Mouse (Mus musculus) retina, embryonic 14.5 days (tissue): Measurements from ENCODE around the gene Slc38a9.

Experiments used
- DNase-seq: peaks from one replicate; pipeline ENCODE4 v3.0.0-alpha.2; 2015; ENCODE audit warnings: low spot score

Slc38a9 gene

GRCm38 (mm10) chr13:112745936-112746694 is 85.6 kb downstream of the Slc38a9 start:
- no peak for DNase-seq

- DNase-seq: no peak
These were observed 86.1 kb downstream of the Slc38a9 start for GRCm38 (mm10) chr13:112746695-112747055.

GRCm38 (mm10) chr13:112747808-112748430 is 87.4 kb downstream of the Slc38a9 start:
- no peak for DNase-seq

- DNase-seq: no peak
These were observed 88.4 kb downstream of the Slc38a9 start for GRCm38 (mm10) chr13:112748808-112749510.

GRCm38 (mm10) chr13:112749881-112750280 is 89.3 kb downstream of the Slc38a9 start:
- no peak for DNase-seq

GRCm38 (mm10) chr13:112751454-112752308 is 91.1 kb downstream of the Slc38a9 start:
- peak; percentile 82 for DNase-seq

- no peak for DNase-seq
These were observed 91.9 kb downstream of the Slc38a9 start for GRCm38 (mm10) chr13:112752309-112752975.

GRCm38 (mm10) chr13:112753522-112753921 is 93.0 kb downstream of the Slc38a9 start:
- DNase-seq: no peak

- DNase-seq: peak; percentile 43
These were observed 94.3 kb downstream of the Slc38a9 start for GRCm38 (mm10) chr13:112754871-112755270.

GRCm38 (mm10) chr13:112755507-112756010 is 95.0 kb downstream of the Slc38a9 start:
- DNase-seq: peak; percentile 62

GRCm38 (mm10) chr13:112757395-112757794 is 96.8 kb downstream of the Slc38a9 start:
- DNase-seq: no peak

- no peak for DNase-seq
These were observed 98.1 kb downstream of the Slc38a9 start for GRCm38 (mm10) chr13:112758546-112759090.

GRCm38 (mm10) chr13:112759364-112759763 is 98.8 kb downstream of the Slc38a9 start:
- DNase-seq: no peak

GRCm38 (mm10) chr13:112759777-112760537 is 99.4 kb downstream of the Slc38a9 start:
- no peak for DNase-seq

- DNase-seq: no peak
These were observed 100.0 kb downstream of the Slc38a9 start for GRCm38 (mm10) chr13:112760538-112760881.

- no peak for DNase-seq
These were observed 101.2 kb downstream of the Slc38a9 start for GRCm38 (mm10) chr13:112761787-112762186.

- no peak for DNase-seq
These were observed 102.0 kb downstream of the Slc38a9 start for GRCm38 (mm10) chr13:112762548-112762947.

GRCm38 (mm10) chr13:112763531-112764091 is 103.1 kb downstream of the Slc38a9 start:
- DNase-seq: no peak

- no peak for DNase-seq
These were observed 104.0 kb downstream of the Slc38a9 start for GRCm38 (mm10) chr13:112764556-112764955.

GRCm38 (mm10) chr13:112765654-112766053 is 105.1 kb downstream of the Slc38a9 start:
- DNase-seq: no peak
